Mouse (Mus musculus) Patski (cell line): ENCODE data around the gene Bsdc1. TPM values are rescaled to one million over a fixed set of nuclear protein-coding genes. Genes with fewer than 3 reads are reported as not detected.

Experiments used
- ATAC-seq: fragments of 100-300 bp; one replicate; pipeline ENCODE4 v1.8.0; 2021
- CTCF ChIA-PET: fragments of 350-600 bp; sonication (Branson Sonifier 250); formaldehyde crosslinking; loops from one replicate; lab custom pipeline; 2022; ENCODE audit warnings: inconsistent platforms; lab: Charles Lee
- POLR2A ChIA-PET: fragments of 350-600 bp; sonication (Branson Sonifier 250); formaldehyde crosslinking; loops from one replicate; lab custom pipeline; 2022; ENCODE audit warnings: antibody characterized with exemption, inconsistent platforms; lab: Charles Lee
- DNase-seq: peaks from one replicate; pipeline ENCODE4 v3.0.0-alpha.2; 2011; ENCODE audit warnings: low read depth, low spot score
- H3K27me3 ChIP-seq: fragments of 371-371 bp; one replicate; pipeline ENCODE4 v1.5.1; 2021
- CTCF ChIP-seq: fragments of 100-300 bp; IDR thresholded peaks from one replicate; pipeline ENCODE4 v1.5.1; 2021
- in situ Hi-C: fragments of 300-500 bp; cut with MboI; formaldehyde crosslinking; loops from 3 replicates; pipeline ENCODE4 v1.11.1; 2018; ENCODE audit warnings: low pct_unique_long_range_greater_than_20kb, mixed read lengths
- polyA plus RNA-seq: library from polyadenylated mRNA; unstranded; gene quantifications from one replicate; pipeline ENCODE4 v1.2.3, GENCODE M21; 2021

Gene Bsdc1
- polyA plus RNA-seq, 1 experiment from 2014 or later: 40.4 TPM

GRCm38 (mm10) chr4:129502327-129502888 lies 41.0 kb downstream of the Bsdc1 start:
- no peak for ATAC-seq
- CTCF ChIA-PET: no interaction called here
- POLR2A ChIA-PET: no interaction called here
- in situ Hi-C loops: no loop called here
- H3K27me3 ChIP-seq: no peaks in the 10 kb centered on the region
- DNase-seq: no peak
- no peak for TF ChIP-seq CTCF

GRCm38 (mm10) chr4:129502901-129503444 lies 41.6 kb downstream of the Bsdc1 start:
- TF ChIP-seq CTCF: no peak
- ATAC-seq (no peak), DNase-seq (no peak)
- POLR2A ChIA-PET: no interaction called here
- H3K27me3 ChIP-seq: no peaks in the 10 kb centered on the region
- in situ Hi-C loops: no loop called here
- CTCF ChIA-PET: no interaction called here

- TF ChIP-seq CTCF: no peak
- POLR2A ChIA-PET: no interaction called here
- in situ Hi-C loops: no loop called here
- no peak for DNase-seq
- no peak for ATAC-seq
- H3K27me3 ChIP-seq: no peaks in the 10 kb centered on the region
- CTCF ChIA-PET: no interaction called here
Observed at GRCm38 (mm10) chr4:129505511-129505910, 44.1 kb downstream of the Bsdc1 start.

GRCm38 (mm10) chr4:129507434-129508236 lies 46.3 kb downstream of the Bsdc1 start:
- no peaks in the 10 kb centered on the region for H3K27me3 ChIP-seq
- CTCF ChIA-PET: no interaction called here
- in situ Hi-C loops: no loop called here
- ATAC-seq: no peak
- TF ChIP-seq CTCF: no peak
- DNase-seq: no peak
- POLR2A ChIA-PET: no interaction called here

GRCm38 (mm10) chr4:129508237-129508515 lies 46.8 kb downstream of the Bsdc1 start:
- in situ Hi-C loops: no loop called here
- ChIA-PET POLR2A (no interaction called here), CTCF (no interaction called here)
- H3K27me3 ChIP-seq: no peaks in the 10 kb centered on the region
- DNase-seq: no peak
- TF ChIP-seq CTCF: no peak
- no peak for ATAC-seq

GRCm38 (mm10) chr4:129508834-129509600 lies 47.6 kb downstream of the Bsdc1 start:
- in situ Hi-C loops: no loop called here
- no peaks in the 10 kb centered on the region for H3K27me3 ChIP-seq
- ATAC-seq (no peak), DNase-seq (no peak)
- CTCF ChIA-PET: no interaction called here
- no peak for TF ChIP-seq CTCF
- POLR2A ChIA-PET: no interaction called here

- no peaks in the 10 kb centered on the region for H3K27me3 ChIP-seq
- DNase-seq (no peak), ATAC-seq (no peak)
- in situ Hi-C loops: no loop called here
- TF ChIP-seq CTCF: no peak
- POLR2A ChIA-PET: no interaction called here
- CTCF ChIA-PET: no interaction called here
Observed at GRCm38 (mm10) chr4:129509650-129510049, 48.3 kb downstream of the Bsdc1 start.

- CTCF ChIA-PET: no interaction called here
- in situ Hi-C loops: no loop called here
- no peaks in the 10 kb centered on the region for H3K27me3 ChIP-seq
- DNase-seq: no peak
- no peak for TF ChIP-seq CTCF
- POLR2A ChIA-PET: no interaction called here
- ATAC-seq: no peak
Observed at GRCm38 (mm10) chr4:129510723-129511412, 49.5 kb downstream of the Bsdc1 start.

GRCm38 (mm10) chr4:129511413-129512096 lies 50.2 kb downstream of the Bsdc1 start:
- DNase-seq (no peak), ATAC-seq (no peak)
- ChIA-PET CTCF (no interaction called here), POLR2A (no interaction called here)
- in situ Hi-C loops: no loop called here
- H3K27me3 ChIP-seq: no peaks in the 10 kb centered on the region
- TF ChIP-seq CTCF: no peak
